Mouse (Mus musculus): ENCODE measurements at regions not wholly inside any gene's neighbourhood (a gene's known extent, or its start where the extent isn't known, plus 50 kb on each side); places are given as distances from the start of the nearest gene placed in this dataset.

- TF ChIP-seq CTCF (IDR thresholded peaks at IDR 0.05) (no peak), EP300 (IDR thresholded peaks at IDR 0.05) (no peak)
Measured at GRCm38 (mm10) chr10:96691319-96691870, 74.6 kb downstream of the Btg1 start.
